Mouse (Mus musculus): ENCODE results near the gene 2610528A11Rik. TPM values are rescaled to one million over a fixed set of nuclear protein-coding genes. Genes with fewer than 3 reads are reported as not detected.

2610528A11Rik gene
- total and polyA plus RNA-seq, 3 experiments: 0.14 TPM; not detected in 2

DNA sequence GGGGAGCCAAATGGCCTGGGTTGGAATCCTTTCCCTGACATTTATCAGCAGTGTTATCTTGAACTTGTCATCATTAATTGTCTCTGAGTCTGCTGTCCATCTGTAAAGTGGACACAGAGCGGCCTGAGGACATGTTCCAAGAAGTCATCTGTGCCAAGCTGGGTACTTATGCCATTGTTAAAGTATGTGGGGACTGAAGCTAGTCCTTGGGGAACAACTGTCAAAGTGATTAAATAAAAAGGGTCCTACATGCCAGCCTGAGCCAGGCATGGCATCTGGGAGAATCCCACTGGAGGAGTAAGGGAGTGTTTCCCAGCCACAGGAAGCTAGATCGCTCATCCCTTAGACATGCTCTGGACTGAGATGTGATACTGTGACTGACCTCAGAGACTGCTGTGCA lies 3.4 kb downstream of the 2610528A11Rik start:
- DNase-seq (ENCODE audit: low read depth, low spot score): no peak
- Histone ChIP-seq H3K9me3 (replicated peaks; ENCODE audit: insufficient read depth, low read length) (no peaks in the 10 kb centered on the region), H3K27ac (ENCODE audit: control insufficient read depth, low read depth, low read length) (no peak overlapping the region), H3K79me2 (ENCODE audit: control insufficient read depth, insufficient read depth, low read length, poor library complexity) (no peaks in the 10 kb centered on the region), H3K36me3 (ENCODE audit: control insufficient read depth in 1 of 2, insufficient read depth in 2 of 2, low read length in 2 of 2) (no peaks in the 10 kb centered on the region), H3K4me3 (ENCODE audit: control insufficient read depth in 1 of 2, insufficient read depth in 1 of 2, low read depth in 2 of 2, low read length in 2 of 2) (no peak overlapping the region), H3K9ac (ENCODE audit: control insufficient read depth, low read depth, low read length, poor library complexity, severe bottlenecking) (no peak overlapping the region), H3K27me3 (ENCODE audit: control insufficient read depth in 1 of 2, insufficient read depth in 2 of 2, low read length in 2 of 2) (no peaks in the 10 kb centered on the region), H3K4me1 (ENCODE audit: control insufficient read depth in 1 of 2, insufficient read depth in 2 of 2, low read length in 2 of 2) (no peaks in the 10 kb centered on the region)
- TF ChIP-seq MXI1 (IDR thresholded peaks at IDR 0.05; ENCODE audit: low read depth, low read length) (no peak), ZKSCAN1 (IDR thresholded peaks at IDR 0.05; ENCODE audit: low read depth, low read length) (no peak), ZMIZ1 (IDR thresholded peaks at IDR 0.05; ENCODE audit: low read depth, low read length) (no peak), POLR2A (IDR thresholded peaks at IDR 0.05; ENCODE audit: control insufficient read depth in 1 of 2, insufficient read depth in 1 of 2, low read depth in 1 of 2, low read length in 2 of 2, poor library complexity in 1 of 2) (no peak), CTCF (IDR thresholded peaks at IDR 0.05 in 2 of 3, conservative IDR thresholded peaks at IDR 0.05 in 1 of 3; ENCODE audit: control insufficient read depth in 1 of 3, insufficient read depth in 1 of 3, low read depth in 2 of 3, low read length in 3 of 3, poor library complexity in 1 of 3, severe bottlenecking in 1 of 3) (no peak), SMC3 (IDR thresholded peaks at IDR 0.05; ENCODE audit: low read depth, low read length) (no peak), POLR2AphosphoS2 (IDR thresholded peaks at IDR 0.05; ENCODE audit: low read length) (no peak)

DNA sequence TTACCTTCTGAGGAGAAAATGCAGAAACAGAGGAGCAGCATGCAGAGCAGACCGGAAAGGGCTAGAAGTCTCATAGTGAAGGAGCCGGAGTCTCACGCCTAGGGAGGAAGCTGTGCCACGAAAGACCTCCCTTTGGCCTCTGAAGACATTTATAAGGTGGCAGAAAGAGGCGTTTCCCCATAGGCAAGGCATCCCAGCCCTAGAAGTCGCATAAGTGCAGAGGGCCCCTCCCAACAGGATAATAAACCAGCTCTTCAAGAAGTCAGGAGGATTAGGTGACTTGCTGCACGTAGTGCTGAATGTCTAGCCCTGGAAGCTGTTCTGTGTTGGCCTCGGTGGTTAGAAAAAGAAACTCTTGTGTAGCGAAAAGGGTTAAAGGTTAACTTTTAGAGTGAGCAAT lies 3.8 kb downstream of the 2610528A11Rik start:
- Histone ChIP-seq H3K9ac (ENCODE audit: control insufficient read depth, low read depth, low read length, poor library complexity, severe bottlenecking) (no peak overlapping the region), H3K4me3 (ENCODE audit: control insufficient read depth in 1 of 2, insufficient read depth in 1 of 2, low read depth in 2 of 2, low read length in 2 of 2) (no peak overlapping the region), H3K36me3 (ENCODE audit: control insufficient read depth in 1 of 2, insufficient read depth in 2 of 2, low read length in 2 of 2) (no peaks in the 10 kb centered on the region), H3K4me1 (ENCODE audit: control insufficient read depth in 1 of 2, insufficient read depth in 2 of 2, low read length in 2 of 2) (no peaks in the 10 kb centered on the region), H3K79me2 (ENCODE audit: control insufficient read depth, insufficient read depth, low read length, poor library complexity) (no peaks in the 10 kb centered on the region), H3K27me3 (ENCODE audit: control insufficient read depth in 1 of 2, insufficient read depth in 2 of 2, low read length in 2 of 2) (no peaks in the 10 kb centered on the region), H3K27ac (ENCODE audit: control insufficient read depth, low read depth, low read length) (no peak overlapping the region), H3K9me3 (replicated peaks; ENCODE audit: insufficient read depth, low read length) (no peaks in the 10 kb centered on the region)
- TF ChIP-seq SMC3 (IDR thresholded peaks at IDR 0.05; ENCODE audit: low read depth, low read length) (no peak), MXI1 (IDR thresholded peaks at IDR 0.05; ENCODE audit: low read depth, low read length) (no peak), USF1 (IDR thresholded peaks at IDR 0.05; ENCODE audit: low read depth, low read length) (no peak), KAT2A (conservative IDR thresholded peaks at IDR 0.05; ENCODE audit: low read depth, low read length) (no peak), EP300 (IDR thresholded peaks at IDR 0.05; ENCODE audit: low read depth in 1 of 2, low read length in 2 of 2) (no peak), SIN3A (IDR thresholded peaks at IDR 0.05; ENCODE audit: low read length) (no peak), TBP (IDR thresholded peaks at IDR 0.05; ENCODE audit: low read depth, low read length) (no peak), UBTF (IDR thresholded peaks at IDR 0.05; ENCODE audit: borderline replicate concordance, insufficient read depth, low read depth, low read length) (no peak), MAX (IDR thresholded peaks at IDR 0.05; ENCODE audit: low read length) (no peak), ZKSCAN1 (IDR thresholded peaks at IDR 0.05; ENCODE audit: low read depth, low read length) (no peak), ZNF384 (IDR thresholded peaks at IDR 0.05; ENCODE audit: low read depth, low read length) (no peak), RAD21 (IDR thresholded peaks at IDR 0.05; ENCODE audit: low read depth, low read length) (no peak), ZMIZ1 (IDR thresholded peaks at IDR 0.05; ENCODE audit: low read depth, low read length) (no peak), TCF12 (IDR thresholded peaks at IDR 0.05; ENCODE audit: low read depth, low read length) (no peak), MEF2A (IDR thresholded peaks at IDR 0.05; ENCODE audit: extremely low read depth, insufficient replicate concordance, low read depth, low read length, poor library complexity, severe bottlenecking) (no peak), BHLHE40 (IDR thresholded peaks at IDR 0.05; ENCODE audit: borderline replicate concordance, low read depth, low read length) (no peak)
- no peak for DNase-seq (ENCODE audit: low read depth, low spot score)

Data from MEL (cell line).